Mouse (Mus musculus) cortical plate, adult 2 months (tissue): ENCODE data around the gene Ppip5k1.

Source experiments
- CTCF ChIP-seq: fragments of 200-500 bp; IDR thresholded peaks from 2 replicates; pipeline ENCODE4 v1.5.1; 2011; ENCODE audit warnings: mild to moderate bottlenecking, control low read depth, low read length; ENCODE audit not compliant: insufficient read depth; ENCODE audit errors: extremely low read depth
- POLR2A ChIP-seq: fragments of 200-500 bp; IDR thresholded peaks from 2 replicates; pipeline ENCODE4 v1.6.1; 2011; ENCODE audit warnings: mild to moderate bottlenecking, low read length, control low read depth; ENCODE audit not compliant: insufficient read depth; ENCODE audit errors: extremely low read depth

- TF ChIP-seq POLR2A (no peak), CTCF (no peak)
Observed at GRCm38 (mm10) chr2:121271928-121272516, 83.2 kb downstream of the Ppip5k1 start.
